ENCODE assay signal across 22 mouse cellular contexts in the genomic region with DNA sequence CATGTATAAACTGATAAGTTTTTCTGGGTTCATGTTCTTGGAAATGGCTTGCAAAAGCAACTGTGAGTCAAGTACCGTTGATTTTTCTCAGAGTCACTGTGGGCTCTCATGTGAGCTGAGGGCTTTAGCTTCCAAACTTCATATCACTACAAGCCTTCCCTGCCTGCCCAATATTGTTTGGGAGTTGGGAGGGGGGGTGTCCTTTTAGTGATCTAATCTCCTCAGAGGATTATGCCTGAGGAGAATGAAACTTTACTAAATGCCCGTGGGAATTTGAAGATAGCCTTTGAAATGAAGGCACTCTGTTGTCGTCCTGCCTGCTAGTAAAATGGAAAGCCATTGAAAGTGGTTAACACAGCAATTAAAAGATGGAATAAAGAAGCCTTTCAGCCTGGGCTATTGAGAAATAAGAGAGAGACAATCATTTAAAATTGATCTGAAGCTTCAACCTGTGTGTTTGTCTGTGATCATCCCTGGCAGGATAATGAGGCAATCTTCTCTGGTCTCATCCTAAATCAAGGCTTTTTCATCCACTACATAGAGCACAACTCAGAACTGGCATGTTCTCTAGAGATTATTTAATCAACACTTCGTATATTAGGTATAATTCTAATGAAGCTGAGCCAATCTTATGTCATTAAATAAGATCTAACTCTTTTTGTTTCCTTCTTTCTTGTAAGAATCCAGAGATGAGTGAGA.
"Had no signal": no experiment of that assay in that cellular context is flagged by ENCODE, and none has a peak within 500 bp of the region (broad histone marks: within the 10 kb centered on the region; RNA-seq: fewer than 3 reads in every experiment).

No protein-coding gene starts in this region.

- H3K4me2 ChIP-seq: limb, embryonic 13.5 days; liver, embryonic 12.5 days; liver, embryonic 15.5 days; lung, embryonic 15.5 days; neural tube, embryonic 12.5 days; neural tube, embryonic 15.5 days had no signal

- H3K36me3 ChIP-seq: limb, embryonic 10.5 days; limb, embryonic 13.5 days; liver, embryonic 12.5 days; liver, embryonic 15.5 days; lung, embryonic 15.5 days; neural tube, embryonic 12.5 days; neural tube, embryonic 15.5 days had no signal

- DNase-seq: kidney, adult 18-20 months; kidney, adult 9 months; kidney, postnatal 14 days; kidney, postnatal 4 days; liver; lung, adult 18-20 months; lung, postnatal 10 days; lung, postnatal 36 days; right cerebral cortex, adult 18-20 months; right cerebral cortex, postnatal 14 days; right cerebral cortex, postnatal 4 days; thymus, adult 2 months; thymus, postnatal 25 days had no signal

- H3K27ac ChIP-seq: limb, embryonic 10.5 days; limb, embryonic 13.5 days; liver, embryonic 12.5 days; liver, embryonic 15.5 days; lung, embryonic 15.5 days; neural tube, embryonic 12.5 days; neural tube, embryonic 15.5 days; stomach, postnatal 0 days had no signal

- H3K9me3 ChIP-seq: limb, embryonic 10.5 days; limb, embryonic 13.5 days; liver, embryonic 12.5 days; liver, embryonic 15.5 days; lung, embryonic 15.5 days; neural tube, embryonic 12.5 days; neural tube, embryonic 15.5 days had no signal

- H3K9ac ChIP-seq: limb, embryonic 13.5 days; liver, embryonic 12.5 days; liver, embryonic 15.5 days; lung, embryonic 15.5 days; neural tube, embryonic 12.5 days; neural tube, embryonic 15.5 days had no signal

- H3K27me3 ChIP-seq: limb, embryonic 13.5 days; liver, embryonic 12.5 days; liver, embryonic 15.5 days; lung, embryonic 15.5 days; megakaryocyte, embryonic 14.5 days; neural tube, embryonic 12.5 days; neural tube, embryonic 15.5 days had no signal

- H3K4me1 ChIP-seq: limb, embryonic 10.5 days; limb, embryonic 13.5 days; liver, embryonic 12.5 days; liver, embryonic 15.5 days; lung, embryonic 15.5 days; megakaryocyte, embryonic 14.5 days; neural tube, embryonic 12.5 days; neural tube, embryonic 15.5 days had no signal

- H3K4me3 ChIP-seq: limb, embryonic 10.5 days; limb, embryonic 13.5 days; liver, embryonic 12.5 days; liver, embryonic 15.5 days; lung, embryonic 15.5 days; megakaryocyte, embryonic 14.5 days; neural tube, embryonic 12.5 days; neural tube, embryonic 15.5 days had no signal

- ATAC-seq: liver, embryonic 12.5 days had no signal
